Mouse (Mus musculus) lung, adult 2 months (tissue): ENCODE results near the gene Abcc3.

ENCODE experiments used
- CTCF ChIP-seq: fragments of 200-500 bp; IDR thresholded peaks from 2 replicates; pipeline ENCODE4 v1.5.1; 2011; ENCODE audit warnings: mild to moderate bottlenecking, low read length, control low read depth; ENCODE audit not compliant: insufficient read depth
- POLR2A ChIP-seq: fragments of 200-500 bp; IDR thresholded peaks from 2 replicates; pipeline ENCODE4 v1.6.1; 2011; ENCODE audit warnings: low read depth, mild to moderate bottlenecking, control low read depth, low read length, borderline replicate concordance; ENCODE audit errors: extremely low read depth

- no peak for TF ChIP-seq CTCF
- TF ChIP-seq POLR2A: no peak
These were observed 48.8 kb downstream of the Abcc3 start for GRCm38 (mm10) chr11:94343955-94344358.
